Mouse (Mus musculus) small intestine, adult 2 months (tissue): ENCODE data around the gene Efna4. TPM values are rescaled to one million over a fixed set of nuclear protein-coding genes. Genes with fewer than 3 reads are reported as not detected.

Experiments used
- H3K27ac ChIP-seq: fragments of 200-500 bp; 2 replicates; pipeline ENCODE4 v1.5.1; 2012; ENCODE audit warnings: low read depth, low read length, control low read depth, inconsistent platforms; ENCODE audit not compliant: insufficient read depth
- H3K27me3 ChIP-seq: fragments of 200-500 bp; 2 replicates; pipeline ENCODE4 v1.6.1; 2012; ENCODE audit warnings: mild to moderate bottlenecking, moderate library complexity, low read length, inconsistent platforms; ENCODE audit not compliant: control insufficient read depth, insufficient read depth
- H3K36me3 ChIP-seq: fragments of 200-500 bp; 2 replicates; pipeline ENCODE4 v1.6.1; 2012; ENCODE audit warnings: mild to moderate bottlenecking, low read length, control low read depth, inconsistent platforms; ENCODE audit not compliant: control insufficient read depth, insufficient read depth
- H3K4me1 ChIP-seq: fragments of 200-500 bp; 2 replicates; pipeline ENCODE4 v1.6.1; 2012; ENCODE audit warnings: low read length, inconsistent platforms, mixed read lengths; ENCODE audit not compliant: control insufficient read depth, insufficient read depth, insufficient read length
- H3K4me3 ChIP-seq: fragments of 200-500 bp; 2 replicates; pipeline ENCODE4 v1.5.1; 2012; ENCODE audit warnings: low read depth, mild to moderate bottlenecking, control low read depth, inconsistent platforms, low read length, moderate library complexity
- CTCF ChIP-seq: fragments of 200-500 bp; IDR thresholded peaks from 2 replicates; pipeline ENCODE4 v1.5.1; 2012; ENCODE audit warnings: low read depth, mild to moderate bottlenecking, control low read depth, inconsistent platforms, low read length, moderate library complexity, mixed read lengths; ENCODE audit not compliant: insufficient replicate concordance, insufficient read length; ENCODE audit errors: extremely low read depth
- POLR2A ChIP-seq: fragments of 200-500 bp; IDR thresholded peaks from 2 replicates; pipeline ENCODE4 v1.6.1; 2012; ENCODE audit warnings: low read depth, mild to moderate bottlenecking, control low read depth, inconsistent platforms, low read length, moderate library complexity
- WGBS: fragments of 180-500 bp; shearing (Covaris S2); methylation state at CpG from one replicate; pipeline ENCODE4 v1.1.7; 2018; 5-methylcytosine and 5-hydroxymethylcytosine counted together
- polyA plus RNA-seq: library from polyadenylated mRNA; depleted of rRNA; stranded (reverse); fragments of >200 nt; gene quantifications from 2 replicates; pipeline ENCODE4 v1.2.3, GENCODE M21; 2012; rRNA removed

Gene Efna4
- polyA plus RNA-seq, 1 experiment, result 20.0 TPM

GRCm38 (mm10) chr3:89285526-89285925, 52.3 kb downstream of the Efna4 start:
- peak overlapping the region; percentile 15; the same call in 1 of the 2 replicates for H3K27ac ChIP-seq
- H3K36me3 ChIP-seq, result no peaks in the 10 kb centered on the region
- TF ChIP-seq POLR2A, result no peak
- no peak for TF ChIP-seq CTCF
- H3K27me3 ChIP-seq, result no peaks in the 10 kb centered on the region
- peaks cover 25% of the 10 kb centered on the region for H3K4me1 ChIP-seq
- no peak overlapping the region for H3K4me3 ChIP-seq
- 65% methylated on average over 2 of the region's 2 CpGs for WGBS

GRCm38 (mm10) chr3:89284261-89284660, 53.6 kb downstream of the Efna4 start:
- Histone ChIP-seq H3K4me3 (no peak overlapping the region), H3K27ac (no peak overlapping the region), H3K36me3 (no peaks in the 10 kb centered on the region), H3K27me3 (no peaks in the 10 kb centered on the region), H3K4me1 (peaks cover 25% of the 10 kb centered on the region)
- TF ChIP-seq CTCF, result no peak
- WGBS, result 28% methylated on average over 3 of the region's 3 CpGs

Other genes with a start within 250 kb of the Efna4 start
- gene Rusc1, start 244.7 kb downstream of the Efna4 start, polyA plus RNA-seq, result 26.9 and 45.2 TPM in 2 replicates
- not detected in 2 replicates for gene Gm43738, start 236.9 kb downstream of the Efna4 start, polyA plus RNA-seq
- gene Fdps, start 236.1 kb downstream of the Efna4 start, polyA plus RNA-seq, result 47.8 and 81.3 TPM in 2 replicates
- 264 and 580 TPM in 2 replicates for gene Pklr, start 201.9 kb downstream of the Efna4 start, polyA plus RNA-seq
- gene Hcn3, start 177.8 kb downstream of the Efna4 start, polyA plus RNA-seq, result 0.30 and 1.3 TPM in 2 replicates
- 20.6 and 27.7 TPM in 2 replicates for gene Clk2, start 173.2 kb downstream of the Efna4 start, polyA plus RNA-seq
- gene Scamp3, start 160.6 kb downstream of the Efna4 start, polyA plus RNA-seq, result 57.0 and 96.1 TPM in 2 replicates
- 14.0 and 19.4 TPM in 2 replicates for gene Fam189b, start 154.9 kb downstream of the Efna4 start, polyA plus RNA-seq
- 37.1 and 70.6 TPM in 2 replicates for gene Gba, start 135.1 kb downstream of the Efna4 start, polyA plus RNA-seq
- gene Thbs3, start 122.8 kb downstream of the Efna4 start, polyA plus RNA-seq, result 10.5 and 16.0 TPM in 2 replicates
- gene Mtx1, start 110.9 kb downstream of the Efna4 start, polyA plus RNA-seq, result 92.5 and 181 TPM in 2 replicates
- gene Muc1, start 109.0 kb downstream of the Efna4 start, polyA plus RNA-seq, result 0.76 and 139 TPM in 2 replicates
- gene Krtcap2, start 92.1 kb downstream of the Efna4 start, polyA plus RNA-seq, result 120 and 182 TPM in 2 replicates
- gene Trim46, start 91.7 kb downstream of the Efna4 start, polyA plus RNA-seq, result 4.3 and 8.7 TPM in 2 replicates
- gene Dpm3, start 78.7 kb downstream of the Efna4 start, polyA plus RNA-seq, result 357 and 440 TPM in 2 replicates
- 81.6 and 97.3 TPM in 2 replicates for gene Slc50a1, start 67.5 kb downstream of the Efna4 start, polyA plus RNA-seq
- 46.1 and 122 TPM in 2 replicates for gene Efna1, start 56.9 kb downstream of the Efna4 start, polyA plus RNA-seq
- 3.9 and 7.0 TPM in 2 replicates for gene Efna3, start 15.1 kb downstream of the Efna4 start, polyA plus RNA-seq
- gene Adam15, start 12.0 kb upstream of the Efna4 start, polyA plus RNA-seq, result 48.9 and 70.7 TPM in 2 replicates
- gene Dcst2, start 23.9 kb upstream of the Efna4 start, polyA plus RNA-seq, result 0.93 and 1.2 TPM in 2 replicates
- 2.0 and 9.1 TPM in 2 replicates for gene Dcst1, start 27.2 kb upstream of the Efna4 start, polyA plus RNA-seq
- 97.8 and 262 TPM in 2 replicates for gene Zbtb7b, start 56.7 kb upstream of the Efna4 start, polyA plus RNA-seq
- gene Lenep, start 64.8 kb upstream of the Efna4 start, polyA plus RNA-seq, result 0.85 TPM in 1 of 2 replicates, not detected in the other
- gene Flad1, start 73.8 kb upstream of the Efna4 start, polyA plus RNA-seq, result 22.1 and 36.1 TPM in 2 replicates
- gene Cks1b, start 80.4 kb upstream of the Efna4 start, polyA plus RNA-seq, result 6.2 and 13.7 TPM in 2 replicates
- 33.6 and 63.5 TPM in 2 replicates for gene Shc1, start 80.4 kb upstream of the Efna4 start, polyA plus RNA-seq
- 61.7 and 87.5 TPM in 2 replicates for gene Pygo2, start 92.2 kb upstream of the Efna4 start, polyA plus RNA-seq
- 26.8 and 36.5 TPM in 2 replicates for gene Pbxip1, start 98.7 kb upstream of the Efna4 start, polyA plus RNA-seq
- gene Pmvk, start 116.5 kb upstream of the Efna4 start, polyA plus RNA-seq, result 9.0 and 18.3 TPM in 2 replicates
- gene Kcnn3, start 182.1 kb upstream of the Efna4 start, polyA plus RNA-seq, result 3.3 and 4.6 TPM in 2 replicates